14 mouse cellular contexts compared by ENCODE assay signal in the genomic region with DNA sequence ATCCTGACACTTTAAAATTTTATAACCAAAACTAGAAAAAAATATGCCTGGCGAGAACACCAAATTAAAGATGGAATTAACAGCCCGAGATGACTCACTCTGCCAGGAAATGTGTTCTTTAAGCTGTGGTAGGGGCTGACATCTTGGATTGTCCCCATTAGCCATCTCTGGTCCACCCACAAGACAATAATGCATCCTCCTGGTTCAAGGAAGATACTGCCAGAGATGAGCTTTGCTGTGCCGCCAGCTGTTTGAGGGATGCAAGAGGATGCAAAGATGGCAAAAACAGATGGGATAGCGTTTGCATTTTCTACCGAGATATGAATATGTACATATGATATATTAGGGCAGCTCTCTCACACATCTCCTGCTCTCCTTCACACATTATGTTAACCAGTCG.
A peak's percentile ranks its signal among the peaks of the same experiment; 100 is the strongest.
DNase-seq lines count a peak whose midpoint lies in the region.
"Had no signal": no experiment of that assay in that cellular context is flagged by ENCODE, and none has a peak within 500 bp of the region (broad histone marks: within the 10 kb centered on the region; RNA-seq: fewer than 3 reads in every experiment).

No protein-coding gene starts in this region.

- peak; percentile 32 to 36 for DNase-seq in layer of hippocampus, adult 18-20 months (ENCODE audit: low spot score in 2 of 2)
- no peak for DNase-seq in layer of hippocampus, postnatal 25 days (ENCODE audit: extremely low spot score in 1 of 2, low spot score in 1 of 2)
- DNase-seq in brain, adult 2 months (ENCODE audit: low read depth, low spot score), result peak; percentile 84
- peak; percentile 7 to 19 for DNase-seq in layer of hippocampus, postnatal 36 days
- DNase-seq in right cerebral cortex, postnatal 10 days (ENCODE audit: low spot score in 2 of 2), result peak; percentile 38 to 53
- DNase-seq in thymus, postnatal 14 days, result no peak
- no peak for DNase-seq in spleen, postnatal 10 days (ENCODE audit: low spot score in 2 of 2)
- DNase-seq: adrenal gland, postnatal 14 days; cerebellum, adult 11-12 months; cerebellum, postnatal 36 days; heart, postnatal 10 days; kidney, adult 2 months; kidney, postnatal 10 days; thymus, postnatal 4 days had no signal

Comparison
In these comparisons a context has a peak if more than half of its experiments do, and no peak if none do; other contexts are left out.
1. DNase-seq: peak in layer of hippocampus, adult 18-20 months (2 of 2), brain, adult 2 months (single experiment), layer of hippocampus, postnatal 36 days (2 of 2) and right cerebral cortex, postnatal 10 days (2 of 2); none in layer of hippocampus, postnatal 25 days (0 of 2), thymus, postnatal 14 days (single experiment) and spleen, postnatal 10 days (0 of 2).